Mouse (Mus musculus) embryonic fibroblast, embryonic 13.5 days (primary cell): Measurements from ENCODE around the gene Gm10491.
"Not testable (repeated sequence)": the region's sequence is repeated elsewhere in the genome, so short reads cannot be mapped to it uniquely, and the experiment has no call there.

Experiments used
- CTCF ChIP-seq: IDR thresholded peaks from 2 replicates; pipeline ENCODE4 v1.5.1; 2011; ENCODE audit warnings: mild to moderate bottlenecking, control low read depth, low read length, moderate library complexity, borderline replicate concordance; ENCODE audit not compliant: insufficient read depth
- POLR2A ChIP-seq: IDR thresholded peaks from 2 replicates; pipeline ENCODE4 v1.6.1; 2011; ENCODE audit warnings: low read depth, mild to moderate bottlenecking, control low read depth, low read length, moderate library complexity

DNA sequence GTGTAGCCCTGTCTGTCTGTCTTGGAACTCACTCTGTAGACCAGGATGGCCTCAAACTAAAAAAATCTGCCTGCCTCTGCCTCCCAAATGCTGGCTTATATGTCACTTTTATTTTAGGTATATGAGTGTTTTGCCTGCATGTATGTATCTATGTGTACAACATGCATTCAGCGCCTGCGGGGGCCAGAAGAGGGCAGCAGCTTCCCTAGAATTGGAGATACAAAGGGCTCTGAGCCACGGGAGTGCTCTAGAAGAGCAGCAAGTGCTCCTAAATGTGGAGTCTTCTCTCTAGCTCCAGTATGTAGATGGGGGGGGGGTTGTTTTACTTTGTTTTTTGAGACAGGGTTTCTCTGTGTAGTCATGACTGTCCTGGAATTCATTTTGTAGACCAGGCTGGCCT is 8.0 kb upstream of the Gm10491 start:
- not testable (repeated sequence) for TF ChIP-seq POLR2A, CTCF
